Mouse (Mus musculus) myocyte (in vitro differentiated cells): ENCODE results near the gene Stab2. TPM values are rescaled to one million over a fixed set of nuclear protein-coding genes. Genes with fewer than 3 reads are reported as not detected.
A peak's percentile ranks its signal among the peaks of the same experiment; 100 is the strongest.

ENCODE experiments used
- H3K27me3 ChIP-seq: one replicate; pipeline ENCODE4 v1.6.1; 2011; ENCODE audit not compliant: control insufficient read depth, insufficient read depth, insufficient read length
- H3K36me3 ChIP-seq: one replicate; pipeline ENCODE4 v1.6.1; 2011; ENCODE audit not compliant: control insufficient read depth, insufficient read depth
- H3K4me2 ChIP-seq: one replicate; pipeline ENCODE4 v1.6.1; 2011; ENCODE audit warnings: low read depth, control low read depth
- H3K4me3 ChIP-seq: one replicate; pipeline ENCODE4 v1.5.1; 2011; ENCODE audit warnings: mild to moderate bottlenecking, control low read depth, moderate library complexity
- H3K79me2 ChIP-seq: one replicate; pipeline ENCODE4 v1.6.1; 2011; ENCODE audit not compliant: control insufficient read depth, insufficient read depth
- H3ac ChIP-seq: one replicate; pipeline ENCODE4 v1.6.1; 2011; ENCODE audit not compliant: control insufficient read depth, insufficient read length
- CEBPB ChIP-seq: IDR thresholded peaks from 2 replicates; pipeline ENCODE4 v1.6.1; 2011; ENCODE audit warnings: mild to moderate bottlenecking, moderate library complexity; ENCODE audit not compliant: poor library complexity, insufficient read depth, severe bottlenecking
- E2F4 ChIP-seq: IDR thresholded peaks from one replicate; pipeline ENCODE4 v1.6.1; 2011; ENCODE audit warnings: mild to moderate bottlenecking, control low read depth, moderate library complexity; ENCODE audit not compliant: insufficient read depth
- MAX ChIP-seq: IDR thresholded peaks from one replicate; pipeline ENCODE4 v1.6.1; 2011; ENCODE audit warnings: low read depth, mild to moderate bottlenecking, control low read depth
- MYOD1 ChIP-seq, 3 experiments: IDR thresholded peaks; one replicate each; pipeline ENCODE4 v1.6.1; 2011; ENCODE audit warnings: control low read depth in 2 of 3, low read depth in 2 of 3, mild to moderate bottlenecking in 2 of 3, moderate library complexity in 1 of 3; ENCODE audit not compliant: insufficient read length in 2 of 3, control insufficient read depth in 1 of 3
- MYOG ChIP-seq, 3 experiments: IDR thresholded peaks; one replicate each; pipeline ENCODE4 v1.6.1; 2011; ENCODE audit warnings: control low read depth in 2 of 3, low read depth in 2 of 3, mild to moderate bottlenecking in 2 of 3; ENCODE audit not compliant: insufficient read length in 2 of 3, control insufficient read depth in 1 of 3, insufficient read depth in 1 of 3
- POLR2A ChIP-seq: IDR thresholded peaks from one replicate; pipeline ENCODE4 v1.6.1; 2011; ENCODE audit warnings: low read depth, mild to moderate bottlenecking, control low read depth, moderate library complexity; ENCODE audit not compliant: insufficient read length
- POLR2AphosphoS2 ChIP-seq: IDR thresholded peaks from one replicate; pipeline ENCODE4 v1.6.1; 2011; ENCODE audit warnings: low read depth, control low read depth; ENCODE audit not compliant: insufficient read length
- REST ChIP-seq: IDR thresholded peaks from one replicate; pipeline ENCODE4 v1.6.1; 2011; ENCODE audit warnings: mild to moderate bottlenecking, control low read depth, moderate library complexity; ENCODE audit not compliant: insufficient read depth, insufficient read length
- SRF ChIP-seq: IDR thresholded peaks from one replicate; pipeline ENCODE4 v1.6.1; 2011; ENCODE audit warnings: low read depth; ENCODE audit not compliant: control insufficient read depth, insufficient read length
- TCF12 ChIP-seq: IDR thresholded peaks from one replicate; pipeline ENCODE4 v1.6.1; 2011; ENCODE audit warnings: mild to moderate bottlenecking, control low read depth; ENCODE audit not compliant: poor library complexity, insufficient read depth, severe bottlenecking
- TCF3 ChIP-seq: IDR thresholded peaks from one replicate; pipeline ENCODE4 v1.6.1; 2011; ENCODE audit warnings: low read depth, control low read depth; ENCODE audit not compliant: insufficient read length
- USF1 ChIP-seq: IDR thresholded peaks from one replicate; pipeline ENCODE4 v1.6.1; 2011; ENCODE audit warnings: low read depth, mild to moderate bottlenecking, control low read depth, moderate library complexity
- polyA plus RNA-seq: library from polyadenylated mRNA; unstranded; fragments of >200 nt; fragmentation: generic; extraction: Trizol; gene quantifications from one replicate; pipeline ENCODE4 v1.2.1, GENCODE M21; 2012; ENCODE audit warnings: missing spikeins

Stab2 gene
- polyA plus RNA-seq, 1 experiment = 0.17 TPM

- no peak overlapping the region for H3K4me3 ChIP-seq
- no peaks in the 10 kb centered on the region for H3K36me3 ChIP-seq
- H3K27me3 ChIP-seq = no peaks in the 10 kb centered on the region
- H3K4me2 ChIP-seq = no peak overlapping the region
- H3ac ChIP-seq = no peak overlapping the region
- TF ChIP-seq E2F4 (no peak), REST (no peak), POLR2A (no peak), USF1 (no peak), SRF (no peak), CEBPB (no peak), MYOG (IDR thresholded peaks at IDR 0.05; ENCODE audit: control insufficient read depth in 1 of 3, insufficient read depth in 1 of 3, insufficient read length in 2 of 3, low read depth in 2 of 3) (no peak)
- H3K79me2 ChIP-seq = no peaks in the 10 kb centered on the region
Measured at GRCm38 (mm10) chr10:86862496-86862895, 145.3 kb downstream of the Stab2 start.

- H3K36me3 ChIP-seq = no peaks in the 10 kb centered on the region
- no peak overlapping the region for H3K4me2 ChIP-seq
- TF ChIP-seq USF1 = no peak
- TF ChIP-seq TCF3 = no peak
- TF ChIP-seq TCF12 = no peak
- no peak for TF ChIP-seq SRF
- TF ChIP-seq CEBPB = no peak
- TF ChIP-seq E2F4 = no peak
- TF ChIP-seq REST = no peak
- TF ChIP-seq POLR2A = no peak
- TF ChIP-seq MAX = no peak
- TF ChIP-seq POLR2AphosphoS2 = no peak
- TF ChIP-seq MYOG (IDR thresholded peaks at IDR 0.05; ENCODE audit: control insufficient read depth in 1 of 3, insufficient read depth in 1 of 3, insufficient read length in 2 of 3, low read depth in 2 of 3) = no peak
- no peak for TF ChIP-seq MYOD1 (IDR thresholded peaks at IDR 0.05; ENCODE audit: control insufficient read depth in 1 of 3, insufficient read length in 2 of 3, low read depth in 2 of 3)
- H3ac ChIP-seq = no peak overlapping the region
- H3K4me3 ChIP-seq = no peak overlapping the region
- no peaks in the 10 kb centered on the region for H3K79me2 ChIP-seq
- no peaks in the 10 kb centered on the region for H3K27me3 ChIP-seq
Measured at GRCm38 (mm10) chr10:86860396-86860795, 147.4 kb downstream of the Stab2 start.

- no peaks in the 10 kb centered on the region for H3K79me2 ChIP-seq
- no peaks in the 10 kb centered on the region for H3K36me3 ChIP-seq
- H3K27me3 ChIP-seq = no peaks in the 10 kb centered on the region
- H3K4me2 ChIP-seq = no peak overlapping the region
- TF ChIP-seq TCF12 (no peak), MYOG (IDR thresholded peaks at IDR 0.05; ENCODE audit: control insufficient read depth in 1 of 3, insufficient read depth in 1 of 3, insufficient read length in 2 of 3, low read depth in 2 of 3) (no peak), E2F4 (no peak), USF1 (no peak), SRF (no peak), TCF3 (no peak), MAX (no peak), POLR2AphosphoS2 (no peak), CEBPB (no peak)
- no peak overlapping the region for H3K4me3 ChIP-seq
- H3ac ChIP-seq = no peak overlapping the region
Measured at GRCm38 (mm10) chr10:86853433-86853832, 154.4 kb downstream of the Stab2 start.

GRCm38 (mm10) chr10:86852160-86852559 is 155.7 kb downstream of the Stab2 start:
- no peaks in the 10 kb centered on the region for H3K36me3 ChIP-seq
- H3K4me2 ChIP-seq = no peak overlapping the region
- H3K27me3 ChIP-seq = no peaks in the 10 kb centered on the region
- no peak for TF ChIP-seq SRF
- TF ChIP-seq E2F4 = no peak
- no peak for TF ChIP-seq REST
- no peak for TF ChIP-seq MAX
- no peak for TF ChIP-seq TCF12
- TF ChIP-seq CEBPB = no peak
- TF ChIP-seq MYOG (IDR thresholded peaks at IDR 0.05; ENCODE audit: control insufficient read depth in 1 of 3, insufficient read depth in 1 of 3, insufficient read length in 2 of 3, low read depth in 2 of 3) = no peak
- TF ChIP-seq TCF3 = no peak
- TF ChIP-seq POLR2AphosphoS2 = no peak
- no peak for TF ChIP-seq USF1
- no peak for TF ChIP-seq POLR2A
- no peak for TF ChIP-seq MYOD1 (IDR thresholded peaks at IDR 0.05; ENCODE audit: control insufficient read depth in 1 of 3, insufficient read length in 2 of 3, low read depth in 2 of 3)
- no peak overlapping the region for H3K4me3 ChIP-seq
- H3K79me2 ChIP-seq = no peaks in the 10 kb centered on the region
- no peak overlapping the region for H3ac ChIP-seq

GRCm38 (mm10) chr10:86849508-86849907 is 158.3 kb downstream of the Stab2 start:
- no peaks in the 10 kb centered on the region for H3K79me2 ChIP-seq
- H3ac ChIP-seq = no peak overlapping the region
- no peak overlapping the region for H3K4me3 ChIP-seq
- no peak overlapping the region for H3K4me2 ChIP-seq
- TF ChIP-seq POLR2A (no peak), USF1 (no peak), TCF3 (peak; percentile 6), CEBPB (no peak), MYOD1 (IDR thresholded peaks at IDR 0.05; ENCODE audit: control insufficient read depth in 1 of 3, insufficient read length in 2 of 3, low read depth in 2 of 3) (peak; percentile 19 to 86 (median 82)), MYOG (IDR thresholded peaks at IDR 0.05; ENCODE audit: control insufficient read depth in 1 of 3, insufficient read depth in 1 of 3, insufficient read length in 2 of 3, low read depth in 2 of 3) (peak in 2 of 3 experiments; percentile 11 to 29), POLR2AphosphoS2 (no peak), SRF (no peak), E2F4 (no peak), MAX (no peak), REST (no peak), TCF12 (peak; percentile 16)
- no peaks in the 10 kb centered on the region for H3K36me3 ChIP-seq
- H3K27me3 ChIP-seq = no peaks in the 10 kb centered on the region
